Mouse (Mus musculus): ENCODE data around the gene Erich4. TPM values are rescaled to one million over a fixed set of nuclear protein-coding genes. Genes with fewer than 3 reads are reported as not detected.

The Erich4 gene
- polyA plus RNA-seq (2021; fragmentation: Nextera tagmentation), result 0.16 and 0.23 TPM in 2 replicates
- long read RNA-seq, experiment 1, result 0 reads
- long read RNA-seq, experiment 2, result 0 reads

GRCm38 (mm10) chr7:25615706-25616011 lies at the start of gene Erich4:
TSS of gene Erich4 (minus strand) at chr7:25615892.

DNA sequence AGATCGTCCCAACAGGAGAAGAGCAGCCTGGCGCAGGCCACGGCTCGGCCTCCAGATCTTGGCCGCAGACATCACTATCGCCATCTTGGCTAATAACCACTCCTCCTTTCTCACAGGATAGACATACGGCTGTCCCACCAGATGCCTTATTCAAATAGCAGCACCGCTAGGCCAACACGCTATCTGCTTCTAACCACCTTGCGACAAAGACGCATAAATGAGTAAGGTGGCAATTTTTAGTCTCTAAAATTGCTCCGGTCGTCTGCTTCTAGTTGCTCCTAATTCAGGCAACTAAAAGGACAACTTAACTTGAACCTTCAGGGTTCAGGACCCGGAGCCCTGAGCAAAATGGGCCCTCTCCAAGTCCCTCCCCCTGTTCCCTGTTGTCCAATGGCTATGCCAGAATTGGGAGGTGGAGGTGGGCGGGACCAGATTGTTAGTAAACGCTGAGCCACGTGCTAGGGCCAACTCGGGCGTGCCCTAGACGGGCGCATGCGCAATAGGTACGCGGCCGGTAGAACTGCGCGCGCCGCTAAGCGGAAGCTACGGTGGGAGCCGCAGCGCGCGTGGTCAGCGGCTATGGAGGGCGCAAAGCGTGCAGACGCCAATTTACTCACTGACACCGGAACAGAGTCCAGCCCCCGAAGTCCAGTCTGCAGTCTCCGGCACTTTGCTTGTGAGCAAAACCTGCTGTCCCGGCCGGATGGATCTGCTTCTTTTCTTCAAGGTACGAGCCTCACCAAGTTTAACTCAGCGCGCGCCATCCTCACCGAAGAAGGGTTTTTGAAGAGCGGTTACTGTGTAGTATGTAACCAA lies 43.2 kb upstream of the Erich4 start, which contains the start of the genes Bckdha and Exosc5:
Gene Bckdha, minus strand, starts transcription at position 325 of the 816 bp plus-strand sequence.
Gene Exosc5, plus strand, starts transcription at position 508 of the 816 bp plus-strand sequence.

DNA sequence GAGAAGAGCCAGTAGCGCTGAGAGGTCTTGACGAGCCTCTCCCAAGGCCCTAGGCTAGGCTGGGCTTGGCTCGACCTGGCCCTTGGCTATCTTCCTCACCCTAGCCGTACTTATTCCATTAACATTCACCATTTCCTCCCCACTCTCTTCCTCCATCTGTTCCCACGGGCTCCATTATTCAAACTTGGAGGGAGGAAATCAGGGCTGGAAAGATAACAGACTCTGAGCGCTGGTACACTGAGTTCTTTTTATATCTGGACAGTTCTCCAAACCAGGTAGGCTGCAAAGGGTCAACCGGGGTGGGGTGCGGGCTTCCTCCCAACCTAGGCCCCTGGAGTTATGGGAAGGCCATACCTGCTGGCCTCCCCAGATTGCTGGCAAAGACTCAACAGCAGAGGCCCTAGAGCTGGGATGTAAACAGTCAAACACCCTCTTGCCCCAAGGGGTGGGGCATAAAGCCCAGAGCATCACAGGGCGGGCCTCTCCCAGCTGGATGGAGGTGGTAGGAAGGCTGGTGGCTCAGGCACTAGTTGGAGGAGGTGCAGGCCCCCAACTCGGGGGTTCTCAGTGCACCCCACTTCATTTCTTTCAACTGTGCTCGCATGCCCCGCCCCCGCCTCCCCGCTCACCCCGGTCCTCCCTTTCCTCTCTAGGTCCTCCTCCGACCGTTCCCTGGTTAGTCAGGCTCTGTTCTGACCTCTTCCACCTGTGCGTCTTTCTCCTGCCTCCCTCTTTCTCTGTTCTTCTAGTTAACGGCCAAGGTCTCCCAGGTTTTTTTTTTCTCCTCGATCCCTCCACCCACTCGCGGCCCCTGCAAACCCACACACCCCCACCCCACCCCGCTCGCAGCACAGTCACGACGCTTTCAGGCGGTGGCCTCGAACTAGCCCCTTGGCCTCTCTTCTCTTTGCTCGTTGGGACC lies 11.1 kb upstream of the Erich4 start, which contains the start of gene B3gnt8:
Gene B3gnt8, plus strand, starts transcription at position 146 of the 922 bp plus-strand sequence.

DNA sequence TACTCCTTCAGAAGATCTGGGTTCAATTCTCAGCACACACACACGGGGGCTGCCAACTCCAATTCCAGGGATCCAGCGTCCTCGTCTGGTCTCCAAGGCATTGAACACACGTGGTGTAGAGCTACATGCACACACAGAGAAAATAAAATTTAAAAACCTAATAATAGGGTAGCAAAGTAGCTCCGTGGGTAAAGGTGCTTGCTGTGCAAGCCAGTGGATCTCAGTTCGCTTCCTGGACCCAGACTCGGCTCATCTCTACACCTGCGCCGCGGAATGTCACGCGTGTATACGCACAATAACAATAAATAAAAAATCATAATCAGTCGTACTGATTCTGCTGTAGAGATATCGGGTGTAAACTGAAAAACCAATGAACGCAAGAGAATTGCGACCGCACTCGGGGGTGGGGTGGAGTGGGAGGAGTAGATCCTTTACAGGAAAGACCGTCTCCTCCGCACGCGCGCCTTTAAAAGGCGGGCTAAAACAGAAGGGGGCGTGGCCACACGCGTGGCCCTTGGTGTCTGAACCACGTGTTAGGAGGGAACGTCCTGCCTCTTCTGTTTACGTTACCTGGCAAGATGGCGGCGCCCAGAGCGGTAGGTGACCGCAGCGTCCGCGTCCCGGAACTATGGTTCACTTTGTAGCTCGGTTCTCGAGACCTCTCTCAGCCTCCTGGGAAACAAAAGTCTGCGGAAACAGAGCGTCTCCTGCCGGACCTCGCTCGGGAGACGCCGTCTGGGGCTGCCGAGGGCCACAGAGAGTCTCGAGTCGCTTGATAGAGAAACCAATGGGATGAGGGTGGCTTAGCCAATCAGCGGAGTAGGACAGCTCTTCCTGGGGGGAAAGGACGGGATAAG lies 3.4 kb upstream of the Erich4 start, which contains the start of gene Dmac2:
Gene Dmac2, plus strand, starts transcription at position 550 of the 857 bp plus-strand sequence.

Other genes with a start within 250 kb of the Erich4 start
- gene Cnfn, start 246.2 kb downstream of the Erich4 start, polyA plus RNA-seq (2021; fragmentation: Nextera tagmentation), result 0.26 TPM in 1 of 2 replicates, not detected in the other
- gene Lipe, start 217.2 kb downstream of the Erich4 start, polyA plus RNA-seq (2021; fragmentation: Nextera tagmentation), result 4.2 and 5.1 TPM in 2 replicates
- not detected in 2 replicates for gene Cxcl17, start 203.0 kb downstream of the Erich4 start, polyA plus RNA-seq (2021; fragmentation: Nextera tagmentation)
- 2.9 and 3.0 TPM in 2 replicates for gene Ceacam1, start 138.3 kb downstream of the Erich4 start, polyA plus RNA-seq (2021; fragmentation: Nextera tagmentation)
- gene Ceacam2, start 76.0 kb downstream of the Erich4 start, polyA plus RNA-seq (2021; fragmentation: Nextera tagmentation), result 0.23 and 0.42 TPM in 2 replicates
- 43.8 and 58.7 TPM in 2 replicates for gene Dmac2, start 3.5 kb upstream of the Erich4 start, polyA plus RNA-seq (2021; fragmentation: Nextera tagmentation)
- gene B3gnt8, start 10.8 kb upstream of the Erich4 start, polyA plus RNA-seq (2021; fragmentation: Nextera tagmentation), result 0.31 and 0.63 TPM in 2 replicates
- 22.9 and 33.7 TPM in 2 replicates for gene Bckdha, start 43.1 kb upstream of the Erich4 start, polyA plus RNA-seq (2021; fragmentation: Nextera tagmentation)
- gene Exosc5, start 43.3 kb upstream of the Erich4 start, polyA plus RNA-seq (2021; fragmentation: Nextera tagmentation), result 32.8 and 35.4 TPM in 2 replicates
- 29.4 and 35.8 TPM in 2 replicates for gene Tmem91, start 59.3 kb upstream of the Erich4 start, polyA plus RNA-seq (2021; fragmentation: Nextera tagmentation)
- gene B9d2, start 64.9 kb upstream of the Erich4 start, polyA plus RNA-seq (2021; fragmentation: Nextera tagmentation), result 39.3 and 53.3 TPM in 2 replicates
- gene Tgfb1, start 71.1 kb upstream of the Erich4 start, polyA plus RNA-seq (2021; fragmentation: Nextera tagmentation), result 0.48 and 2.1 TPM in 2 replicates
- gene Ccdc97, start 103.2 kb upstream of the Erich4 start, polyA plus RNA-seq (2021; fragmentation: Nextera tagmentation), result 36.4 and 47.3 TPM in 2 replicates
- gene Hnrnpul1, start 138.9 kb upstream of the Erich4 start, polyA plus RNA-seq (2021; fragmentation: Nextera tagmentation), result 8.3 and 23.6 TPM in 2 replicates
- 12.8 and 13.4 TPM in 2 replicates for gene Axl, start 172.8 kb upstream of the Erich4 start, polyA plus RNA-seq (2021; fragmentation: Nextera tagmentation)
- 2.5 TPM in 2 replicates for gene Cyp2s1, start 201.0 kb upstream of the Erich4 start, polyA plus RNA-seq (2021; fragmentation: Nextera tagmentation)

Data from left cerebral cortex, adult 6 months (tissue).